Mouse (Mus musculus) thymus, adult 2 months (tissue): ENCODE results near the gene Fer.

Source experiments
- CTCF ChIP-seq: fragments of 200-500 bp; IDR thresholded peaks from 2 replicates; pipeline ENCODE4 v1.5.1; 2012; ENCODE audit warnings: mild to moderate bottlenecking, control low read depth, low read length, moderate library complexity, borderline replicate concordance; ENCODE audit not compliant: control insufficient read depth, poor library complexity, insufficient read depth; ENCODE audit errors: extremely low read depth
- POLR2A ChIP-seq: fragments of 200-500 bp; IDR thresholded peaks from 2 replicates; pipeline ENCODE4 v1.6.1; 2012; ENCODE audit warnings: mild to moderate bottlenecking, low read length, control low read depth, moderate library complexity; ENCODE audit not compliant: control insufficient read depth, poor library complexity, insufficient read depth; ENCODE audit errors: extremely low read depth

GRCm38 (mm10) chr17:63890611-63891010 lies 27.7 kb downstream of the Fer start:
- TF ChIP-seq CTCF (no peak), POLR2A (no peak)
